Mouse (Mus musculus) spleen, adult 2 months (tissue): Measurements from ENCODE around the gene Gstm7. TPM values are rescaled to one million over a fixed set of nuclear protein-coding genes. Genes with fewer than 3 reads are reported as not detected.
"Not testable (repeated sequence)": the region's sequence is repeated elsewhere in the genome, so short reads cannot be mapped to it uniquely, and the experiment has no call there.

ENCODE experiments used
- DNase-seq, 2 experiments: peaks; one replicate each; pipeline versions ENCODE4 v3.0.0 to v3.0.0-alpha.2; 2012 to 2021; ENCODE audit warnings: low spot score in 2 of 2, low read depth in 1 of 2
- H3K27ac ChIP-seq: fragments of 200-500 bp; 2 replicates; pipeline ENCODE4 v1.5.1; 2012; ENCODE audit warnings: low read length, inconsistent platforms; ENCODE audit not compliant: insufficient read depth
- H3K27me3 ChIP-seq: fragments of 200-500 bp; 2 replicates; pipeline ENCODE4 v1.6.1; 2012; ENCODE audit warnings: mild to moderate bottlenecking, moderate library complexity, low read length, inconsistent platforms; ENCODE audit not compliant: control insufficient read depth, insufficient read depth
- H3K36me3 ChIP-seq: fragments of 200-500 bp; 2 replicates; pipeline ENCODE4 v1.6.1; 2012; ENCODE audit warnings: mild to moderate bottlenecking, low read length, inconsistent platforms; ENCODE audit not compliant: control insufficient read depth, insufficient read depth
- H3K4me1 ChIP-seq: fragments of 200-500 bp; 2 replicates; pipeline ENCODE4 v1.6.1; 2011; ENCODE audit warnings: inconsistent platforms; ENCODE audit not compliant: control insufficient read depth, insufficient read depth, insufficient read length
- H3K4me3 ChIP-seq: fragments of 200-500 bp; 2 replicates; pipeline ENCODE4 v1.5.1; 2011; ENCODE audit warnings: mild to moderate bottlenecking, inconsistent platforms; ENCODE audit not compliant: insufficient read depth, insufficient read length; ENCODE audit errors: extremely low read depth
- CTCF ChIP-seq: fragments of 200-500 bp; IDR thresholded peaks from 2 replicates; pipeline ENCODE4 v1.5.1; 2011; ENCODE audit warnings: mild to moderate bottlenecking, inconsistent platforms; ENCODE audit not compliant: insufficient read depth, insufficient read length, insufficient replicate concordance; ENCODE audit errors: extremely low read depth
- POLR2A ChIP-seq: fragments of 200-500 bp; IDR thresholded peaks from 2 replicates; pipeline ENCODE4 v1.6.1; 2011; ENCODE audit warnings: low read depth, low read length, inconsistent platforms
- WGBS: fragments of 180-500 bp; shearing (Covaris S2); methylation state at CpG from one replicate; pipeline ENCODE4 v1.1.7; 2018; 5-methylcytosine and 5-hydroxymethylcytosine counted together
- polyA plus RNA-seq: library from polyadenylated mRNA; depleted of rRNA; stranded (reverse); fragments of >200 nt; gene quantifications from 2 replicates; pipeline ENCODE4 v1.2.3, GENCODE M21; 2012; rRNA removed

Gene Gstm7
- polyA plus RNA-seq, 1 experiment, result 1.4 TPM

GRCm38 (mm10) chr3:107895720-107896569 is 35.7 kb downstream of the Gstm7 start, which contains the start of gene Gstm5:
Gene Gstm5 (plus strand): TSS chr3:107895821.
- Histone ChIP-seq H3K4me1 (no peaks in the 10 kb centered on the region), H3K4me3 (peak within 1 kb of the TSS; percentile 57), H3K27me3 (0 out of 2 replicates have a peak, but pooled peaks cover 1% of the 10 kb centered on the region), H3K36me3 (no peaks in the 10 kb centered on the region), H3K27ac (no peak within 1 kb of the TSS; the same call in 1 of the 2 replicates)
- WGBS, result 12% methylated on average over 40 of the region's 40 CpGs
- peak in 1 of 2 experiments; percentile 14 for DNase-seq
- TF ChIP-seq CTCF, result no peak
- TF ChIP-seq POLR2A, result no peak

GRCm38 (mm10) chr3:107895194-107895719 is 36.4 kb downstream of the Gstm7 start:
- 15% methylated on average over 6 of the region's 6 CpGs for WGBS
- Histone ChIP-seq H3K36me3 (no peaks in the 10 kb centered on the region), H3K27ac (no peak overlapping the region), H3K27me3 (0 out of 2 replicates have a peak, but pooled peaks cover 1% of the 10 kb centered on the region), H3K4me3 (peak overlapping the region; percentile 57; the same call in 1 of the 2 replicates), H3K4me1 (no peaks in the 10 kb centered on the region)
- TF ChIP-seq POLR2A (no peak), CTCF (no peak)
- no peak for DNase-seq

- H3K27ac ChIP-seq, H3K4me3 ChIP-seq, H3K27me3 ChIP-seq, H3K36me3 ChIP-seq, DNase-seq, H3K4me1 ChIP-seq: not testable (repeated sequence)
- WGBS, result 73% methylated on average over 2 of the region's 2 CpGs
Measured at GRCm38 (mm10) chr3:107889236-107889635, 42.4 kb downstream of the Gstm7 start.

GRCm38 (mm10) chr3:107887674-107888495 is 43.7 kb downstream of the Gstm7 start:
- no peak for DNase-seq
- H3K36me3 ChIP-seq, result no peaks in the 10 kb centered on the region
- H3K27ac ChIP-seq, result no peak overlapping the region
- TF ChIP-seq POLR2A (no peak), CTCF (no peak)
- no peaks in the 10 kb centered on the region for H3K4me1 ChIP-seq
- H3K27me3 ChIP-seq, result no peaks in the 10 kb centered on the region
- no peak overlapping the region for H3K4me3 ChIP-seq
- WGBS, result 87% methylated on average over 9 of the region's 9 CpGs

GRCm38 (mm10) chr3:107877747-107878736 is 53.6 kb downstream of the Gstm7 start:
- H3K4me3 ChIP-seq, result no peak overlapping the region
- no peak for TF ChIP-seq POLR2A
- TF ChIP-seq CTCF, result no peak
- H3K27ac ChIP-seq, result no peak overlapping the region
- no peak for DNase-seq
- H3K4me1 ChIP-seq, result no peaks in the 10 kb centered on the region
- 82% methylated on average over 12 of the region's 12 CpGs for WGBS
- H3K36me3 ChIP-seq, result no peaks in the 10 kb centered on the region
- H3K27me3 ChIP-seq, result no peaks in the 10 kb centered on the region

GRCm38 (mm10) chr3:107877005-107877404 is 54.6 kb downstream of the Gstm7 start, which contains the start of gene Eps8l3:
Gene Eps8l3 (plus strand): TSS chr3:107877229.
- no peaks in the 10 kb centered on the region for H3K36me3 ChIP-seq
- TF ChIP-seq POLR2A, result no peak
- TF ChIP-seq CTCF, result no peak
- no peak within 1 kb of the TSS for H3K4me3 ChIP-seq
- 86% methylated on average over 5 of the region's 5 CpGs for WGBS
- DNase-seq, result no peak
- no peaks in the 10 kb centered on the region for H3K4me1 ChIP-seq
- H3K27ac ChIP-seq, result no peak within 1 kb of the TSS
- H3K27me3 ChIP-seq, result no peaks in the 10 kb centered on the region

Other genes with a start within 250 kb of the Gstm7 start
- 22.7 and 23.9 TPM in 2 replicates for gene Ahcyl1, start 235.3 kb downstream of the Gstm7 start, polyA plus RNA-seq
- gene Csf1, start 171.3 kb downstream of the Gstm7 start, polyA plus RNA-seq, result 46.3 and 50.4 TPM in 2 replicates
- gene Eps8l3, start 54.6 kb downstream of the Gstm7 start, polyA plus RNA-seq, result 0.04 TPM in 1 of 2 replicates, not detected in the other
- 5.9 and 6.4 TPM in 2 replicates for gene Gstm5, start 36.0 kb downstream of the Gstm7 start, polyA plus RNA-seq
- gene Gstm6, start 11.9 kb upstream of the Gstm7 start, polyA plus RNA-seq, result 0.15 TPM in 1 of 2 replicates, not detected in the other
- gene Gstm3, start 37.5 kb upstream of the Gstm7 start, polyA plus RNA-seq, result not detected in 2 replicates
- gene Gstm2, start 54.6 kb upstream of the Gstm7 start, polyA plus RNA-seq, result 16.9 and 20.2 TPM in 2 replicates
- gene Gstm1, start 86.2 kb upstream of the Gstm7 start, polyA plus RNA-seq, result 82.6 and 98.9 TPM in 2 replicates
- 4.6 and 5.7 TPM in 2 replicates for gene Gstm4, start 113.1 kb upstream of the Gstm7 start, polyA plus RNA-seq
- 92.9 and 111 TPM in 2 replicates for gene Ampd2, start 154.8 kb upstream of the Gstm7 start, polyA plus RNA-seq
- gene Gnat2, start 161.0 kb upstream of the Gstm7 start, polyA plus RNA-seq, result 0.16 and 0.18 TPM in 2 replicates
- gene Gnai3, start 214.3 kb upstream of the Gstm7 start, polyA plus RNA-seq, result 11.3 and 11.6 TPM in 2 replicates
- 0.06 TPM in 1 of 2 replicates, not detected in the other for gene Gpr61, start 223.1 kb upstream of the Gstm7 start, polyA plus RNA-seq